Mouse (Mus musculus) right cerebral cortex, adult 2 months (tissue): ENCODE measurements around the gene Depdc5.
"Not testable (repeated sequence)": the region's sequence is repeated elsewhere in the genome, so short reads cannot be mapped to it uniquely, and the experiment has no call there.

ENCODE experiments used
- DNase-seq, 2 experiments: peaks; one replicate each; pipeline ENCODE4 v3.0.0; 2021 to 2022; ENCODE audit warnings: low spot score in 2 of 2

Gene Depdc5

DNA sequence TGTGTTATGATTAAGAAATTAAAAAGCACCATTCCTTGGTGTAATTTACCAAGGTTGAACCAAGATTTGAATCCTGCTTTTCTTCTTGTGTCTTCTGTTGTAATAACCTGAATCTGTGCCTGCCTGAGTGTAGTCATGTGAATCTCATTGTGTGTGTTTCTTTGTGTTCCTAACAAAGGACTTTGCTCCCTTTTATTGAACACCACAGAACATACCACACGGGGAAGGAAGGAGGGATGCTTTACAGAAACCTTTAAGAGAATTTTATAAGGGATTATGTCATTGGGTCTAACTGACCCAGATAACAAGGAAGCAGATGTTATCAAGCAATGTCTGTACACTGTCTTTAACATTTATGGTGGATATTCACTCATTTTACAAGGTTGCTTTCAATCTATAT is 44.0 kb downstream of the Depdc5 start:
- DNase-seq = no peak

DNA sequence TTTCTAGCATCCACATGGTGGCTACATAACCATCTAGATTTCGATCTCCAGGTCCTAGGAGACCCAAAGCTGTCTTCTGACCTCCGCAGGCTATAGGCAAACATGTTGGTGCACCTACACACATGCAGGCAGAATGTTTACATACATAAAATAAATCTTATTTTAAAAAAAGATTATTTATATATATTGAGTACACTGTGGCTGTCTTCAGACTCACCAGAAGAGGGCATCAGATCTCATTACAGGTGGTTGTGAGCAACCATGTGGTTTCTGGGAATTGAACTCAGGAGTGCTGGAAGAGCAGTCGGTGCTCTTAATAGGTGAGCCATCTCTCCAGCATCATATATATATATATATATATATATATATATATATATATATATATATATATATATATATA is 50.6 kb downstream of the Depdc5 start:
- no peak for DNase-seq

DNA sequence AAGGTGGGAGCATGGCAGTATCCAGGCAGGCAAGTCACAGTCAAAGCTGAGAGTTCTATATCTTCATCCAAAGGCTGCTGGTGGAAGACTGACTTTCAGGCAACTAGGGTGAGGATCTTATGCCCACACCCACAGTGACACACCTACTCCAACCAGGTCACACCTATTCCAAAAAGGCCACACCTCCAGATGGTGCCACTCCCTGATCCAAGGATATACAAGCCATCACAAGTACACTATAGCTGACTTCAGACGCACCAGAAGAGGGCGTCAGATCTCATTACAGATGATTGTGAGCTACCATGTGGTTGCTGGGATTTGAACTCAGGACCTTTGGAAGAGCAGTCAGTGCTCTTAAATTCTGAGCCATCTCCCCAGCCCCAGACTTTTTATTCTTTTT is 55.8 kb downstream of the Depdc5 start:
- not testable (repeated sequence) for DNase-seq

DNA sequence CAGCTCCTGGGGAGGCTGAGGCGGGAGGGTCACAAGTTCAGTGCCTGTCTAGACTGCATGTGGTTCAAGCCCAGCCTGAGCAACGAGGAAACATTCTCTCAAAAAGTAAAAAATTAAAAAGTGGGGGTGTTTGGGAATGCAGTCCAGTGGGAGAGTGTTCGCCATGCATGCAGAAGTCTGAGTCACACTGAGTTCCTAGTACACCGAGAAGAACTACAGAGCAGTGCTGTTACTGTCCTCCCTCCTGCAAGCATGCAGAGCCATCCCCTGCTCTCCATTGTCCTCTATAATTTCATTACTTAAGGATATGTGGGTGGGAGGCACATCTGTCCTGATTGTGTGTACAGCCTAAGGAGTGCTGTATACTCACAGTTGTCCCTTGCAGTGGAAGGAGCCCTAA is 59.4 kb downstream of the Depdc5 start:
- DNase-seq = no peak

DNA sequence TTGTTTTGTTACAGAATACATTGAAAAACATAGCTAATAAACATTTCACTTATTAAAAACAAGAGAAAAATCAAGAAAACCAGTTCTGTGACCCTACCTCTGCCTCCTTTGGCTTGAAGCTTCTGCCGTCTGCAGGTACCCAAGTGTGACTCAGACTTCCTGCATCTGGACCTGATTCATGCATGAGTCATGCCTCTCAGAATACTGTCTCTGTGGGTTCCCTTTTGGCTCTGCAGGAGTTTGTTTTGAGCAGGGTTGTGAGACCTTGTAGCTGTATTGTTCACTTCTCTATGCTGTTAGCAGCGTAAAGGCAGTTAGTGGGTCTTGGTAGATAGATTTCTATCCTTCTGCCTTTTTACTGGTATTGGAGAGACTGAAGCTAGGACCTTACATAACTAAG is 67.3 kb downstream of the Depdc5 start:
- peak; percentile 67 to 74 for DNase-seq

DNA sequence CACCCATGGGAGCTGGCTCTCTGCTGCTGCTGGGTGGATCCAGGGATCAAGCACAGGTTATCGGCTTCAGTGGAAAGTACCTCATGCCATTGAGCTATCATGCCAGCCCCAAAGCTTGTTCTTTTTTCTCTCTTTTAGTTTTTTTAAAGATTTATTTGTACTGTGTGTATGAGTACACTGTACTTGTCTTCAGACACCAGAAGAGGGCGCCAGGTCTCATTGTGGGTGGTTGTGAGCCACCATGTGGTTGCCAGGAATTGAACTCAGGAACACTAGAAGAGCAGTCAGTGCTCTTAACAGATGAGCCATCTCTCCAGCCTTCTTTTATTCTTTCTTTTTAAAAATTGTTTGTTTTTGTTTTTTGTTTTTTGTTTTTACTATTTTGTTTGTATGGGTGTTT is 71.2 kb downstream of the Depdc5 start:
- DNase-seq = no peak

DNA sequence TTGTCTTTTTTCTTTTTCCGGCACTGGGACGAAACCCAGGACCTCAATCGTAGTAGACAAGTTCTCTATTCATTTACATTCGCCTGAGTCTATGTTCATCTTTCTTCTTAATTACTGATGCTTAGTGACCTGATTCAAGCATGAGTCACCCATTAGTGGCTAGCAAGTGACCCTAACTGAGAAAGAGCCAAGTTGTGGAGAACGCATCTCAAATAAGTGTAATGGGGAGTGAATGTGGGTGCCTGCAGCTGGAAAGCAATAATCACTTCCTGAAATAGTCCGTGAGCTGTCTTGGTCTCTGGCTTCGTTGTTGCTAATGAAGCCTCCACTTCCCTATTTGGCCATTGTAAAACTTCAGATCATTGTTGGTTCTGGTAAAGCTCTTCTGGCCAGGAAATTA is 77.1 kb downstream of the Depdc5 start:
- DNase-seq = no peak

DNA sequence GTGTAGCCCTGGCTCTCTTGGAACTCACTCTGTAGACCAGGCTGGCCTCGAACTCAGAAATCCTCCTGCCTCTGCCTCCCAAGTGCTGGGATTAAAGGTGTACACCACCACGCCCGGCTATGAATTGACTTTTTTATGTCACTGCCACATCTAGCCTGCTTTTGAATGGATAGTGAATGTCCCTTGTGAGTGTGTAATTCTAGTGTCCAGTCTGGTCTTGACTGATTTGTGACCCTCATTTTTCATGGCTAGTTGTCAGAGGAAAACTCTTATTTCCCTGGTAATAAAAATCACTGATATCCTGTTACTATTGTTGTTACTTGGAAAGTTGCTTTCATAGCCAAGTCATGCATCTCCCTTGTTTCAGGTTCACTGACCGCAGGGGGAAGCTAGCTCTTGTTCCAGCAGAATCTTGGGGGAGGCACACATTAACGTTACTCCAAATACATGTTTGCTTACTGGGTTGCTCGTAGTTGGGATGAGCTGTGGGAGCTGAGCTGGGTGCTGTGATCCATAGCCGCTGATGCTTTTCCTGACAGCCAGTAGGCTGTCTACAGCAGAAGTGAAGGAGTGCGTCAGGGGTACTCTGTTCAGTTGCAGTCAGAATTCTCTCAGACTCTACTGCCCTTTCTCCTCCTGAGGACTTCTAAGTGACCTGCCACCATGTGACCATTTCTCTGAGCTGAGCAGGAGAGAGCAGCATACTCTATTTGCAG is 77.9 kb downstream of the Depdc5 start:
- no peak for DNase-seq

DNA sequence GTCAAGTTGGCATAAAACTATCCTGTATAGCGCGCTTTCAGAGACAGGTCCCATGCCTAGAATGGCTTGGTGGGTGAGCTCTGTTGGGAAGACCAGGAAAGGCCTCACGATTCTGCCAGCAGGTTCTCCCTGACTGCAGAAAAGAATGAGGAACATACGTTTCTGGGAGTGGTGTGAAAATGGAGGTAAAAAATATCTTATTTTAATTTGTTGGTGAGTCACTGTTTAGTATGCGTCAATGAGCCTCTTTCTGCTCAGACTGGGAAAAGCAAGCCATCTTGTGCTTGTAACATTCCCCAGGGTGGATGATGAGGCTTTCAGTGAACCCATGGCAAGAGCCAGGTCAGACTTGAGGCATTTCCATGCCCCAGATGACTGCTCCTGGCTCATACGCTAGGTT is 86.6 kb downstream of the Depdc5 start:
- peak; percentile 38 to 46 for DNase-seq

DNA sequence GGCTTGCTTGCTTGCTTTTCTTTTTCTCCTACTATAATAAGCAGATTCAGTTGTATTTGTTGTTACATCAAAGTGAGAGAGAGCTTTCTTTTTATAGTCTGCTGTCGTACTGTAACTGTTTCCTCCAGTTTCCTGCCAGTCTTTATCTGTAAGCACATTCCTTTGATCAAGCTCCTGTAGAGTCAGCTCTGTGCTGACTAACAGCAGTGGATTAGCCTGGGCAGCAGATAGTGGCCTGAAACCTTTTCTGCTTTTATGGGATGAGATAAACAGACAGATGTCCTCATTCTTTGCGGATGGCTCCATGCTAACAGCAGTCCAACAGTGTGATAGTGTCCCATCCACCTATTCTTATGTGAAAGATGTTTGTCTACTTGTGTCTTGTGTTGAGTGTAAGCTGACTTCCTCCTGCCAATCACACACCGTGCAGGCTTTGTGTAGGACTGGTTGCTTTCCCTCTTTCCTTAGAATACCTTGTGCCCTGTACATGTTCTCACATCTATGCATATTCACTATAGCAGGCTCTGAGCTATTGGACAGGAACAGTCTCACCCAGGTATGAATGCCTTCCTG is 87.3 kb downstream of the Depdc5 start:
- DNase-seq = no peak

DNA sequence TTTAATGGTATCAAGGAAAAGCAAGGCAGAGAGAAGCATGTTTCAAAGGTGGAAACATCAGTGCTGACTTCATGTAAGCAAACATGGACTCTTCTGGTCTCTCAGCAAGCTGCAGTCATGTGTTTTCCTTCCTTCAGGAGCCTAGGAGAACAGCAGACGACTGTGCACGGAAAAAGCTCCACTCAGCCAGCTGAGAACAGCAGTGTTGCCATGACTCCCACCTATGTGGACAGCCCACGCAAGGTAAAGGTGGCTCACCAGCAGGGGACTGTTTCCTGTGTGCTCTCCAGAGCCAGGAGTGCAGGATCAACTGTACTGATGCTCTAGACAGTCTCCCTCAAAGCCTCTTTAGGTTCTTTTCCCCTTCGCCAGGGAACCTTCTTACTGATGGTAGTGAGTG is 92.2 kb downstream of the Depdc5 start:
- no peak for DNase-seq

DNA sequence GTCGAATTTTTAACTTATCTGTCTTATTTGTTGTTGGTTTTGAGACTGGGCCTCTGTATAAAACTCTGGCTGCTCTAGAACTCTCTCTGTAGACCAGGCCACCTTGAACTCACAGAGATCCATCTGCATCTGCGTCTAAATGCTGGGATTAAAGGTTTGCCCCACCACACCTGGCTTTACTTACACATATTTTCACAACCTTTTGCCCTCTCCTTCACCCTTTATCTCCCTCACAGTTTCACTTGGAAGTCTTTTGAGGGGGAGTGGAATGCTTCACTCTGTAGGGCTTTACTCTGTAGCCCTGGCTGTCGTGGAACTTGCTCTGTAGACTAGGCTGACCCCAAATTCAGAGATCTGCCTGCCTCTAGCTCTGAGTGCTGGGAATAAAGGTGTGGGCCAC is 98.1 kb downstream of the Depdc5 start:
- no peak for DNase-seq

DNA sequence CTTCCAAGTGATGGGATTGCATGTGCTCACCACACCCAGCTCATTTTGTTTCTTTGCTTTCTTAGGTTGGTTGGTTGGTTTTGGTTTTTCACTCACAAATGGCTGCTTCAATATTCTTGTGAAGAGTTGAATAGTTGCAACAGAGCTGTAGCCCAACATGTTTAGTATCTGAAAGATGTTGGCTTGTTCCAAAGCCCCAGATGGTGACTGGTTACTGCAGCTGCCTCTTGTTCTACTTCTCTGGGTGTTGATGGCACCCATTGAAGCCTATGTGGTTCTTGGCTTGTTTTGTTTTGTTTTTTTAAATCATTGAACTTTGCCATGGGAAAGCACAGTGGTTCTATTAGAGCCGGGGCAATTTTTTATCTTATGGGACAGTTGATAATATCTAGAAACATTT is 99.1 kb downstream of the Depdc5 start:
- DNase-seq = no peak

DNA sequence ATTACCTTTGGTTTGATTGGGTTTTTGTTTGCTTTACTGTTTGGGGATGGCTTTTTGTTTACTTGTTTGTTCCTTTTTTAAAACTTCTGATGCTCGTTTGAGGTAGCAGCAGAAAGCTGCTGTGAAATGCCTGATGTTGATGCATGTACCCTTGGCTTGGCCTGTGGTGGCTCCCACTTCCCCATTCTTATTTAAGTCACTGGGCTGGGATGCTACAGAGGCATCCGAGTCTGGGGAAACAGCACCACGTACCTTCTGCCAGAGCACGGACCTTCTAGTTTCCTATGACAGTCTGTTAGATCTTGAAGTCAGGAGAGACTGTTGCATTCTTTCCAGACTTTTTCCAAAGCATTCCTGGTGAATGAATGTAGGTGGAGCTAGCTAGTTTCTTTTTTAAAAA is 113.0 kb downstream of the Depdc5 start:
- DNase-seq = no peak

DNA sequence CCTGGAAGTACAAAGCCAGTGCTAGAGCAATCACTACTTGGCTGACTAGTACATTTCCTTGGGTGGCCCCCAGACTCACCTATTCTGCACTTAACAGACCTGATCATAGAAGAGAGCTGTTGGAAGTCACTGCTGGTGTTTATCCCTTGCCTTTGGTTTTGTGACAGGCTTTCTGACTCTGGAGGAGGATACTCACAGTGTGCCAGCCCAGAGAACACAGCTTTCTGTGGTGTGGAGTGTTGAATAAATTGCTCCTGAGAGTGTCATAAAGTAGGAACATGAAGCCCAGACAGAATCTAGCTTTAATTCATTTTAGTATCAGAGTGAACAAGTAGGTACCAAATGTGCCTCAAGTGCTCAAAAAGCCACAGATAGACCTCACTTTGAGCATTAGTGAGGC is 113.7 kb downstream of the Depdc5 start:
- no peak for DNase-seq

DNA sequence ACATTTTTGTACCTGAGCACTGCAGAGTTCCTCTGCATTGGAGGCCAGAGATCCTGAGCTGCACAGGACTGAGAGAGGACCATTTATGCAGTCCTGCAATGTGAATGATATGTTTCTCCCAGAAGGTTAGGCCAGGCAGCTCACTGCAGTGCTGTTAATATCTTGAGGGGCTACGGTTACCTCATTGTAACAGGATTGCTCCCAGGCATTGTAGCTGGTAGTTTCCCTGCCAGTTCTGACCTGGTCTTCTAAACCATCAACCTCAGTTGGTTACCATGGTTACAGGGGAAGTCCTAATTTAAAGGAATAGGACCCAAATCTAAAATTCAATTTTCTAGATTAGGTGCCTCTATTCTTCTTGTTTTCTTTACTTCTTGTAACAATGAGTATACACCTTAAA is 121.9 kb downstream of the Depdc5 start:
- no peak for DNase-seq

DNA sequence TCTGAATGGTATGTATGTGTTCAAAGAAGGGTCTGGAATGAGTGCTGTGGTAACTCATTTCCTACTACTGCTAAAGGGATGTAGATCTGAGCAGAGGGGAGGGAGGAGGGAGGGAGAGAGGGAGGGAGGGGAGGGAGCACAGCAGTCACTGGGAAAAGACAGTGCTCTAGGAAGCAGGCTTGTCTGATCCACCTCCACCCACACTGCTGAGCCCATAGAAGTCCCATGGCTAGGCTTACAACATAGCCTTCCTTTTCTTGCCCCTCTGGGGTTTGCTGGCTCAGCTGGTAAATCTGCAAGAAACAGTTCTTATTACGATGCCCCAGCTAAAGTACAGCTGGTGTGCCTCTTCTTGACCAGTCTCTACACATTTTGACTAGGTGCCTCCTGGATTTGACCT is 124.4 kb downstream of the Depdc5 start:
- no peak for DNase-seq

DNA sequence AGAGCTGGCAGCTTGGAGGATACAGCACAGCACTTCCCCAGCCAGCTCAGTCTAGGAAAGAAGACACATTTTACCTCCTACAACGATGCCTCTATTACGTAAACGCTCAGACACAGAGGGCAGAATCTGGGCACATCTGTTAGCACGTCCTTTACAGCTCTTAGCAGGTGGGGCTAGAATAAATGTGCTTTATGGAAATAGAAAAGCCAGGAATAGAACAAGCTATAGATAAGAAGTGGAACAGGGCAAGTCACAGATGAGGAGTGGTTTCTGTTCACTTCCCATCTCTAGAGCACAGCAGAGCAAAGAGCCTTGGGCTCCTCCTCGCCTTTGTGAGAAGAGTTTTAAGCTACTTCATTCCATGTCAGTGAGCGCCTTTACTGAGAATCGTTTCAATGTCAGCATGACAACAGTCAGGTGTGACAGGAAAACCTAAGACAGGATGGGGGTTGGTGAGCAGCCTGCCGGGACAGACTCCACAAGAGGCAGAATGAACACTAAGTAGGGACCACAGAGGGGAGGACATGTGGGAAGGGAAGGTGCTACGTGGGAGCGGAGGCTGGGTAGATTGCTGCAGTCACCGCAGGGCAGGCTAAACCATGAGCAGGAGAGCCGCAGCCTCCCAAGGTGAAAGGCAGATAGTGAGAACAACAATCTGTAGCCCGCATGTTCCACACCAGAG is 126.6 kb downstream of the Depdc5 start:
- peak; percentile 60 to 71 for DNase-seq

DNA sequence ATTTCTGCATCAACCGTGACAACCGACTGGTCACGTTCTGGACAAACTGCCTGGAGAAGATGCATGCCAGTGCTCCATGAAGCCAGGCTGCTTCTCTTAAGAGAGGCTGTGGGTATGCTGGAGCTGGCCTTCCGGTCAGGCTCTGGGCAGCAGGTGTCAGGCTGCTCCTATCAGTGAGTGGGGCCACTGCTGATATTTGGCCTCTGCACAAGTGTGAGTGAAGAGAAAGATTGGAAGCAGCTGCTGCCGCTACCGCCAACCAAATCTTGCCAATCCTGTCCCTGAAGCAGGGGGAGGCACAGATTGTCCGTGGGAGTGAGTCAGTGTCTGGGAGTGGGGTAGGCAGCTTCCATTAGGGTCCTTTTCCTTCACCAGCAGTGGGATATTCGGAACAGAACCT is 127.7 kb downstream of the Depdc5 start:
- peak; percentile 79 to 85 for DNase-seq

DNA sequence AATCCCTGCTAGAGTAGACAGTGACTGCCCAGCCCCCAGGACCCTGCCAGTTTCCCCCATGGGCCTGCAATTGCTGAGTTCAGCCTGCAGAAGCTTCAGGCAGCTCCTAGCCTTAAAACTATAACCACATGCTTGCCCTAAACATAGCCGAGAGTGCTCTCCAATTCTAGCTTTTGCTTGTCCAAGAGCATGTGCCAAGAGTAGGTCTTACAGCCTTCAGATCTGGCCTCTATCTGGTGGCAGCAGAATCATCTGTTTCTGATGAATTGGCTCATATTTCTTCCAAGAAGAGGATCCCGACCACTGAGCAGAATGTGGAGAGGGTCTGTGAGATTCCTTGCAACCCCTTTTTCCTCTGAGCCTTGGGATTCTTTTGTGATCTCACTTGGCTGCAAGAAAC is 131.0 kb downstream of the Depdc5 start:
- no peak for DNase-seq

DNA sequence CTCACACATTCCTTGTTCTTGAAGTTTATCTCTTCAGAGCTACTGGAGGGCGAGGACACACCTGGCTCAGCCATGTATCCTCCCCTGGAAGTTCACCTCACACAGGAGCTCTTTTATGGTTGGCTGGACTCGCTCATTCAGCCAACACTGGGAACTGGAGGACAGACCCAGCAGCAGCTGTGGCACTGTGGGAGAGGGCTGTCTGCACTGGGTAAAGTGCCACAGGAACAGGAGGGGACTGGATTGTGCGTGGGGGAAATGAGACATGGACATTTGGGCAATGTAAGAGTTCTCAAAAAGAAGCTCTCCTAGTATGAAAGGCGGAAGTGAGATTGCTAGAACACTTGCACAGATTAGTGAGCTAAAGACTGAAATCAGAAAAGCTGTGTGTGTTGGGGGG is 132.3 kb downstream of the Depdc5 start:
- DNase-seq = no peak

DNA sequence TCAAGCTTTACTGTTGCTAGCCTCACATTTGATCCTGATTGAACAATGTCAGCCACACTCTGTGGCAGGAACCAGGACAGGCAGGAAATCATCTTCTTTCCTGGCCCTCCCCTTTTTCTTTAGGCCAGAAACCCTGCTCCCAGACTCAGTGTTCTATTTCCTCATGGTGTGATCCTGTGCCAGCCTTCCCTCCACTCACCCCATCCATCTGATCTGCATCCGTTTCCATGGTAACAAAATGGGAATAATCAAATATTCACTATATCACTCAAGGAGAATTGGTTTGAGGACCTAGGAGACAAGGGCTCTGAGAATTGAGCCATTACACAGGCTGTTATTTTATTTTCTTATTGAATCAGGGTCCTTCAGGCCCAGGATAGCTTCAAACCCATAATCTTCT is 133.1 kb downstream of the Depdc5 start:
- no peak for DNase-seq

DNA sequence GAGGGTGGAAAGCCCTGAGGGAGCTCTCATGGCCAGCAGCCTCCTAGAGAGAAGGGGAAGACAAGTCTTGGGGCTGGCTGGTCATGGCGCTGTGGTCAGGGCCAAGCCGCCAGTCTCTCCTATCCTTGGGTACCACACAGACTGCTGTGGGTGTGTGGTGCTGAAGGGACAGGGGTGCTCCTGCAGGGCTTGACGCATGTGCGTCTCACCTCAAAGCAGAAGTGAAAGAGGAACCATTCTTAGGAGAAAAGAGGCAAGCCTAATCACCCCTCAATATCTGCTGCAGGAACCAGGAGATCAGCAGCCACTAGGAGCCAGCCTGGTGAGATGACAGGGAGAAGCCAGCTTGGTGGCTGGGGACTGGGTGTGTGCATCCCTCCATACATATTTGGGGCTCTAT is 134.2 kb downstream of the Depdc5 start:
- DNase-seq = no peak
